Mouse (Mus musculus): Measurements from ENCODE around the gene Atp6v0a1.

DNA sequence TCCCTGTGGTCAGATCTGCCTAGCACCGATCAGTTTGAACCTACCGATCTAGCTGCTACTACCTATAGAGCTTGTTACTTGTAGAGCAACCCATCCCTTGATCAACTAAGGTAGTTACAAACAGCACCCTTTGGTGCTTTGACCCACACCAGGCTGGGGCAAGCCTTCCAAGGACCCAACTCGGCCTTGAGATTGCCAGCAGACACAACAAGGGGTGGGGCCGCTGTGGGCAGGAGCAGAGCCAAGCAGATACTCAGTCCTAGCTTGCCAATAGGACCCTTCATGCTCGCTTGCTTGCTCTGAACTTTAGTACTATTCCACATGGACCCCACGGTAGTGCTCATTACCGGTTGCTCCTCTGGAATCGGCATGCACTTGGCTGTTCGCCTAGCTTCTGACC is 68.9 kb downstream of the Atp6v0a1 start, which contains the start of gene Hsd17b1:
- TF ChIP-seq POLR2A (IDR thresholded peaks at IDR 0.05; ENCODE audit: insufficient read depth, low read depth, low read length) (no peak), CTCF (IDR thresholded peaks at IDR 0.05) (no peak), EP300 (IDR thresholded peaks at IDR 0.05; ENCODE audit: insufficient read depth, low read depth, low read length) (no peak)
